Mouse (Mus musculus) liver, embryonic 14.5 days (tissue): ENCODE results near the gene Cux2. TPM values are rescaled to one million over a fixed set of nuclear protein-coding genes. Genes with fewer than 3 reads are reported as not detected.

Experiments used
- ATAC-seq: fragments of 200-750 bp; cut with Nextera tagmentation; 2 replicates; pipeline ENCODE4 v1.8.0; 2017; ENCODE audit warnings: moderate number of reproducible peaks, mild to moderate bottlenecking, moderate library complexity; ENCODE audit not compliant: insufficient read depth
- DNase-seq, 3 experiments: peaks; one replicate each; pipeline ENCODE4 v3.0.0-alpha.2; 2012 to 2013; ENCODE audit warnings: low read depth in 3 of 3, low spot score in 3 of 3
- H3K27ac ChIP-seq: fragments of 300-500 bp; sonication (generic); 2 replicates; pipeline ENCODE4 v1.5.1; 2014; ENCODE audit warnings: moderate library complexity, mild to moderate bottlenecking, control low read depth, inconsistent platforms
- H3K27me3 ChIP-seq: fragments of 300-500 bp; sonication (generic); 2 replicates; pipeline ENCODE4 v1.6.1; 2014; ENCODE audit warnings: mild to moderate bottlenecking, low read length, moderate library complexity; ENCODE audit not compliant: control insufficient read depth, insufficient read depth
- H3K36me3 ChIP-seq: fragments of 300-500 bp; sonication (generic); replicated peaks from 2 replicates; pipeline ENCODE4 v1.6.1; 2014; ENCODE audit warnings: low read depth; ENCODE audit not compliant: control insufficient read depth, insufficient read depth
- H3K4me1 ChIP-seq, 2 experiments: fragments of 200-500 bp in 1 of 2; fragments of 300-500 bp in 1 of 2; sonication (generic) in 1 of 2; replicated peaks; 2 replicates each; pipeline ENCODE4 v1.6.1; 2012 to 2014; ENCODE audit warnings: antibody characterized with exemption in 1 of 2, inconsistent platforms in 1 of 2, low read length in 1 of 2; ENCODE audit not compliant: control insufficient read depth in 2 of 2, insufficient read depth in 2 of 2
- H3K4me2 ChIP-seq: fragments of 300-500 bp; sonication (generic); 2 replicates; pipeline ENCODE4 v1.6.1; 2014; ENCODE audit warnings: low read depth, mild to moderate bottlenecking, control low read depth, moderate library complexity
- H3K4me3 ChIP-seq, 2 experiments: fragments of 200-500 bp in 1 of 2; fragments of 300-500 bp in 1 of 2; sonication (generic) in 1 of 2; 2 replicates each; pipeline ENCODE4 v1.5.1; 2012 to 2014; ENCODE audit warnings: low read depth in 2 of 2, low read length in 2 of 2, mild to moderate bottlenecking in 2 of 2, control low read depth in 1 of 2, inconsistent platforms in 1 of 2, moderate library complexity in 1 of 2; ENCODE audit not compliant: insufficient read depth in 1 of 2
- H3K9ac ChIP-seq: fragments of 300-500 bp; sonication (generic); replicated peaks from 2 replicates; pipeline ENCODE4 v1.6.1; 2014; ENCODE audit warnings: mild to moderate bottlenecking, control low read depth, moderate library complexity
- H3K9me3 ChIP-seq: fragments of 300-500 bp; sonication (generic); 2 replicates; pipeline ENCODE4 v1.6.1; 2016; ENCODE audit warnings: low read length, mixed read lengths; ENCODE audit not compliant: control insufficient read depth
- CTCF ChIP-seq: IDR thresholded peaks from 2 replicates; pipeline ENCODE4 v1.5.1; 2016; ENCODE audit warnings: antibody characterized with exemption, low read depth, control low read depth
- EP300 ChIP-seq: IDR thresholded peaks from 2 replicates; pipeline ENCODE4 v1.6.1; 2016; ENCODE audit warnings: antibody characterized with exemption, low read depth
- WGBS: fragments of 180-500 bp; shearing (Covaris S2); extraction: QIAGEN DNeasy Blood & Tissue Kit; methylation state at CpG from one replicate; pipeline ENCODE4 v1.1.7; 2014; ENCODE audit not compliant: insufficient replicate concordance; 5-methylcytosine and 5-hydroxymethylcytosine counted together
- polyA plus RNA-seq, 2 experiments: library from polyadenylated mRNA; depleted of rRNA in 1 of 2; stranded (reverse) in 1 of 2; unstranded in 1 of 2; fragments of >200 nt; fragmentation: Nextera tagmentation in 1 of 2; extraction: Ambion mirVana in 1 of 2; gene quantifications; 2 replicates each; pipeline versions ENCODE4 v1.2.1 to v1.2.3; 2012 to 2014

Gene Cux2
- polyA plus RNA-seq, 2 experiments = 1.0 to 1.4 TPM

- H3K36me3 ChIP-seq = no peaks in the 10 kb centered on the region
- ATAC-seq (no peak), DNase-seq (no peak)
- H3K27ac ChIP-seq = no peak overlapping the region
- 17% methylated on average over 9 of the region's 9 CpGs for WGBS
- no peaks in the 10 kb centered on the region for H3K4me1 ChIP-seq
- no peak overlapping the region for H3K4me2 ChIP-seq
- H3K9ac ChIP-seq = no peak overlapping the region
- TF ChIP-seq EP300 = no peak
- no peaks in the 10 kb centered on the region for H3K9me3 ChIP-seq
- H3K4me3 ChIP-seq = no peak overlapping the region
- H3K27me3 ChIP-seq = peaks cover 7% of the 10 kb centered on the region
Observed at GRCm38 (mm10) chr5:121924423-121924822, 125.5 kb downstream of the Cux2 start.

- 50% methylated on average over 17 of the region's 17 CpGs for WGBS
- no peak for DNase-seq
- H3K4me3 ChIP-seq = no peak overlapping the region
- H3K9me3 ChIP-seq = no peaks in the 10 kb centered on the region
- H3K27ac ChIP-seq = no peak overlapping the region
- no peaks in the 10 kb centered on the region for H3K4me1 ChIP-seq
- H3K36me3 ChIP-seq = no peaks in the 10 kb centered on the region
- TF ChIP-seq CTCF = no peak
- TF ChIP-seq EP300 = no peak
- H3K9ac ChIP-seq = no peak overlapping the region
- ATAC-seq = no peak
- H3K27me3 ChIP-seq = peaks cover 7% of the 10 kb centered on the region
- H3K4me2 ChIP-seq = no peak overlapping the region
Observed at GRCm38 (mm10) chr5:121922942-121923826, 126.7 kb downstream of the Cux2 start.

GRCm38 (mm10) chr5:121919216-121919615 lies 130.7 kb downstream of the Cux2 start:
- H3K27me3 ChIP-seq = no peaks in the 10 kb centered on the region
- H3K4me3 ChIP-seq = no peak overlapping the region
- H3K9ac ChIP-seq = no peak overlapping the region
- no peaks in the 10 kb centered on the region for H3K4me1 ChIP-seq
- no peaks in the 10 kb centered on the region for H3K36me3 ChIP-seq
- ATAC-seq (no peak), DNase-seq (no peak)
- 76% methylated on average over 7 of the region's 7 CpGs for WGBS
- no peak overlapping the region for H3K27ac ChIP-seq
- TF ChIP-seq CTCF (no peak), EP300 (no peak)
- H3K4me2 ChIP-seq = no peak overlapping the region
- H3K9me3 ChIP-seq = no peaks in the 10 kb centered on the region

GRCm38 (mm10) chr5:121916813-121917212 lies 133.1 kb downstream of the Cux2 start:
- Histone ChIP-seq H3K27ac (no peak overlapping the region), H3K4me2 (no peak overlapping the region), H3K4me1 (no peaks in the 10 kb centered on the region), H3K9me3 (no peaks in the 10 kb centered on the region), H3K36me3 (no peaks in the 10 kb centered on the region), H3K27me3 (no peaks in the 10 kb centered on the region), H3K4me3 (no peak overlapping the region), H3K9ac (no peak overlapping the region)
- TF ChIP-seq EP300 (no peak), CTCF (no peak)
- ATAC-seq (no peak), DNase-seq (no peak)
- WGBS = 49% methylated on average over 4 of the region's 4 CpGs

GRCm38 (mm10) chr5:121913999-121914398 lies 135.9 kb downstream of the Cux2 start:
- H3K27ac ChIP-seq = no peak overlapping the region
- no peak overlapping the region for H3K9ac ChIP-seq
- H3K27me3 ChIP-seq = no peaks in the 10 kb centered on the region
- no peak for TF ChIP-seq EP300
- TF ChIP-seq CTCF = no peak
- ATAC-seq (no peak), DNase-seq (no peak)
- H3K9me3 ChIP-seq = no peaks in the 10 kb centered on the region
- 66% methylated on average over 23 of the region's 23 CpGs for WGBS
- no peak overlapping the region for H3K4me2 ChIP-seq
- H3K4me1 ChIP-seq = no peaks in the 10 kb centered on the region
- no peaks in the 10 kb centered on the region for H3K36me3 ChIP-seq
- H3K4me3 ChIP-seq = no peak overlapping the region
